Comparison of ENCODE assay signal across 13 mouse cellular contexts in genomic region chr5:67134698-67135097, GRCm38 (mm10). TPM values are rescaled to one million over a fixed set of nuclear protein-coding genes. Genes with fewer than 3 reads are reported as not detected.
DNase-seq lines count a peak whose midpoint lies in the region; ATAC-seq and TF ChIP-seq lines count a peak whose summit lies in the region.
"Had no signal": no experiment of that assay in that cellular context is flagged by ENCODE, and none has a peak within 500 bp of the region (broad histone marks: within the 10 kb centered on the region; RNA-seq: fewer than 3 reads in every experiment).

No protein-coding gene starts in this region.

- no peaks in the 10 kb centered on the region for H3K27me3 ChIP-seq in kidney, adult 2 months (replicated peaks; ENCODE audit: control insufficient read depth, insufficient read depth, low read length)

- peak; percentile 25 to 57 for DNase-seq in cerebellum, postnatal 14 days
- DNase-seq in kidney, postnatal 4 days = peak; percentile 34 to 37
- no peak for DNase-seq in kidney, adult 2 months
- DNase-seq in MEL-GATA-1-ER (ENCODE audit: extremely low read depth, low read depth) = peak; percentile 19
- DNase-seq in forelimb bud, embryonic 11.5 days (ENCODE audit: low read depth, low spot score) = peak; percentile 60
- no peak for DNase-seq in thymus, postnatal 36 days

- ATAC-seq in cerebellum, adult (ENCODE audit: insufficient number of reproducible peaks, low FRiP score, low TSS enrichment) = no peak
- no peak for ATAC-seq in CD4-positive, CD25-positive, alpha-beta regulatory T cell, adult 4 months
- ATAC-seq: intestine, postnatal 0 days had no signal

- H3K27ac ChIP-seq in kidney, adult 2 months (ENCODE audit: insufficient read depth, low read depth, low read length) = no peak overlapping the region
- H3K27ac ChIP-seq: liver, embryonic 14.5 days; midbrain, embryonic 10.5 days had no signal

- H3K36me3 ChIP-seq in kidney, adult 2 months (ENCODE audit: control insufficient read depth, insufficient read depth, low read length) = no peaks in the 10 kb centered on the region
- H3K36me3 ChIP-seq: midbrain, embryonic 10.5 days had no signal

- no peaks in the 10 kb centered on the region for H3K4me1 ChIP-seq in kidney, adult 2 months (ENCODE audit: control insufficient read depth, insufficient read depth, low read length)

- no peak for TF ChIP-seq POLR2A in kidney, adult 2 months (IDR thresholded peaks at IDR 0.05; ENCODE audit: low read depth, low read length)

- no peak overlapping the region for H3K4me3 ChIP-seq in kidney, adult 2 months (ENCODE audit: insufficient read depth, low read depth, low read length)
- H3K4me3 ChIP-seq: midbrain, embryonic 10.5 days had no signal

- WGBS in kidney, adult 2 months = 25% methylated on average over 6 of the region's 6 CpGs

- TF ChIP-seq CTCF in kidney, adult 2 months (conservative IDR thresholded peaks at IDR 0.05; ENCODE audit: insufficient read depth, insufficient read length, low read depth, low read length) = no peak

RNA-seq across cellular contexts. Expression of gene Phox2b, which starts 35.6 kb away (rescaled TPM):
- 0.12 and 0.31 TPM in 2 replicates for polyA plus RNA-seq in kidney, adult 2 months (2012; rRNA removed)
- polyA plus RNA-seq in CD4-positive, CD25-positive, alpha-beta regulatory T cell, adult 4 months (2017; shearing (Covaris generic)) = under 1 TPM in 1 of 2 experiments, not detected in 1; 0.20 TPM
- polyA plus RNA-seq: C2C12; spleen, adult 2 months had no signal

Comparison
In these comparisons a context has a peak if more than half of its experiments do, and no peak if none do; other contexts are left out.
1. DNase-seq: peak in cerebellum, postnatal 14 days (2 of 2), kidney, postnatal 4 days (2 of 2), MEL-GATA-1-ER (single experiment) and forelimb bud, embryonic 11.5 days (single experiment); none in kidney, adult 2 months (single experiment) and thymus, postnatal 36 days (0 of 2).